Mouse (Mus musculus): ENCODE measurements around the gene Phldb2. TPM values are rescaled to one million over a fixed set of nuclear protein-coding genes. Genes with fewer than 3 reads are reported as not detected.
A peak's percentile ranks its signal among the peaks of the same experiment; 100 is the strongest.

Phldb2 gene
- total RNA-seq, 2 experiments from 2014 or later: 17.3 to 19.3 TPM

- intact Hi-C loops (cut with DNase I; ENCODE audit: low total_unique reads): no loop called here
- DNase-seq: no peak
Observed at GRCm38 (mm10) chr16:45903595-45903994, 49.8 kb downstream of the Phldb2 start.

- no peak for DNase-seq
- intact Hi-C loops (cut with DNase I; ENCODE audit: low total_unique reads): no loop called here
Observed at GRCm38 (mm10) chr16:45898459-45898858, 54.9 kb downstream of the Phldb2 start.

- intact Hi-C loops (cut with DNase I; ENCODE audit: low total_unique reads): no loop called here
- no peak for DNase-seq
Observed at GRCm38 (mm10) chr16:45896587-45896986, 56.8 kb downstream of the Phldb2 start.

- intact Hi-C loops (cut with DNase I; ENCODE audit: low total_unique reads): no loop called here
- no peak for DNase-seq
Observed at GRCm38 (mm10) chr16:45894998-45895397, 58.4 kb downstream of the Phldb2 start.

DNA sequence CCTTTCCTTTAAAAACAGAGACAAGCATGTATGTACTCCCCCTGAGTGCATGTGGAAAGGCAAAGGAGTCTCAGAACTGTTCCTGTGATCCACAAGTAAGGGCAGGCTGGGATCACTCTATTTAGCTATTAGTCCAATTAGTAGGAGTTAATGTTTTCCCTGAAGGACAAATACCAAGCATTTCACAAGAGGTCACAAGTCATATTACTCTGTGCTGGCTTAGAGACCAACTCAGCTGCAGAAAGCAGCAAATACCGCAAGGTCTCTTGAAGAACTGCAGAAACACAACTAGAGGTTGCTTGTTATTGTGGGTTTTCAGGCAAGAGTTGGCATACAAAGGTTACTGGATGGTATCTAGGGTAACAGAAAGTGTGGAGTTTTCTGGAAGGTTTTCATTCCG, 59.6 kb downstream of the Phldb2 start:
- intact Hi-C loops (cut with DNase I; ENCODE audit: low total_unique reads): no loop called here
- no peak for DNase-seq

- no peak for DNase-seq
Observed at GRCm38 (mm10) chr16:45892928-45893327, 60.5 kb downstream of the Phldb2 start.

GRCm38 (mm10) chr16:45890471-45891200, 62.8 kb downstream of the Phldb2 start:
- DNase-seq: no peak
- intact Hi-C loops (cut with DNase I; ENCODE audit: low total_unique reads): no loop called here

More at GRCm38 (mm10) chr16:45892928-45893327, 60.5 kb downstream of the Phldb2 start:
- intact Hi-C loops (cut with DNase I; ENCODE audit: low total_unique reads): no loop called here

GRCm38 (mm10) chr16:45889636-45890035, 63.8 kb downstream of the Phldb2 start:
- intact Hi-C loops (cut with DNase I; ENCODE audit: low total_unique reads): no loop called here
- no peak for DNase-seq

GRCm38 (mm10) chr16:45886599-45886998, 66.8 kb downstream of the Phldb2 start:
- DNase-seq: no peak
- intact Hi-C loops (cut with DNase I; ENCODE audit: low total_unique reads): no loop called here

GRCm38 (mm10) chr16:45884194-45884593, 69.2 kb downstream of the Phldb2 start:
- intact Hi-C loops (cut with DNase I; ENCODE audit: low total_unique reads): no loop called here
- DNase-seq: no peak

- no peak for DNase-seq
- intact Hi-C loops (cut with DNase I; ENCODE audit: low total_unique reads): no loop called here
Observed at GRCm38 (mm10) chr16:45881177-45881832, 72.1 kb downstream of the Phldb2 start.

DNA sequence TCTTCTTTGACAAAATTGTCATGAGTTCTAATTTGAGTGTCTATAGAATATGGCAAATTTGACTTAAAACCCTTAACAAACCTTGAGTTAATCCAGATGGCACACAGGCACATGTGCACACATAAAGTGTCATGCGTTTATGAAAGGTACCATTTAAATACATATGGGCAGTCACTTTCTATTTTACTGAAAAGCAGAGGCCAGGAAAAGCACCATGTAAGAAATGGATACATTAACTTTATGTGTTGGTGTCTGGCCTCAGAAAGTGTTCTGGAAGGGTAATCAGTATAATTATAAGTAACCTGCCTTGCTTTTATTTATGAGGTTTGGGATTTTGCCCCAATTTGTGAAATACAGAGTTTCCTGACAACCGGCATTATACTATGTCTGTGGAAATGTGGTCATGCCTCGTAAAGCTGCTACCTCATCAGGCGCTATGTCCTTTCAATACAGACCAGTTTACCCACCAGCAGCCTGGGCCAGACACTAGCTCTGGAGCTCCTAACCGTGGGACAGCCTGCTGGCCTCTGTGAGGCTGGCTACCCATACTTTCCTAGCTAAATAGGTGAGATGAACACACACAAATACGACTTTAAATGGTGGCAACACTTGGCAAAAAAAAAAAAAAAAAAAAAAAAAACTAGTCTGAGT, 73.2 kb downstream of the Phldb2 start:
- intact Hi-C loops (cut with DNase I; ENCODE audit: low total_unique reads): no loop called here
- DNase-seq: no peak

GRCm38 (mm10) chr16:45877739-45878138, 75.7 kb downstream of the Phldb2 start:
- no peak for DNase-seq
- intact Hi-C loops (cut with DNase I; ENCODE audit: low total_unique reads): no loop called here

DNA sequence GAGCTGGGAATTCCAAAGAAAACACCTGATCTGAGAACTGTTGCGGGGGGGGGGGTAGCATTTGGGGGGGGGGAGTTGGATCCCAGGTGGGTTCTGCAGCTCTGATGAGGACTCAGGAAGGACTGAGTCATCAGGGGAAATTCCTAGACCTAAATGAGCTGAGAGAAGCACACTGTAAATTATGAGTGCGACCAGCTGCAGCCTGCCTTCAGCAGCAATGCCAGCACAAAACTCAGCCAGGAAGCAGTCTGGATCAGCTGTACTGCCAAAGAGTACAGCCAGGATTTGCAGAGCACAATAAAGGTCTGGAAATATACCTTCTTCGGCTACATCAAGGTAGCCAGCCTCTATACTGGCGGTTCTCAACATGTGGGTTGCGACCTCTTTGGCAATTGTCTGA, 76.2 kb downstream of the Phldb2 start:
- DNase-seq: peak; percentile 56
- intact Hi-C loops (cut with DNase I; ENCODE audit: low total_unique reads): no loop called here

DNA sequence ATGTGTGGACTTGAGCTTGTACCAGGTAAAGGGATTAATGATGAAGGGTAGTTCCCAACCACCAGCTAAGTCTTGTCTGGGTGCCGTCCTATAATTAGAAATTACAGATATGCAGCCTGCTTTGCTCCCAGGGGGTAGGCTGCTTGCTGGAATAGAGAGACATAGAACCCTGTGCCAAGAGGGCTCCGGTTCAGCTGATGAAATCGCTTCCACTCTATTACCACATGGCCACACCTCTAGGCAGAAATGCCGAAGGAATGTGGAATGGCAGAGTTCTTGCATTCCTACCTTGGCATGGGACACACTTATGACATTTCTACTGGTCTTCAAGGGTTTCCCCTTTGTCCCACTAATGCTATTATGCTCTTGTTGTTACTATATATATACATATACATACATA, 80.0 kb downstream of the Phldb2 start:
- peak; percentile 55 for DNase-seq
- intact Hi-C loops (cut with DNase I; ENCODE audit: low total_unique reads): no loop called here

DNA sequence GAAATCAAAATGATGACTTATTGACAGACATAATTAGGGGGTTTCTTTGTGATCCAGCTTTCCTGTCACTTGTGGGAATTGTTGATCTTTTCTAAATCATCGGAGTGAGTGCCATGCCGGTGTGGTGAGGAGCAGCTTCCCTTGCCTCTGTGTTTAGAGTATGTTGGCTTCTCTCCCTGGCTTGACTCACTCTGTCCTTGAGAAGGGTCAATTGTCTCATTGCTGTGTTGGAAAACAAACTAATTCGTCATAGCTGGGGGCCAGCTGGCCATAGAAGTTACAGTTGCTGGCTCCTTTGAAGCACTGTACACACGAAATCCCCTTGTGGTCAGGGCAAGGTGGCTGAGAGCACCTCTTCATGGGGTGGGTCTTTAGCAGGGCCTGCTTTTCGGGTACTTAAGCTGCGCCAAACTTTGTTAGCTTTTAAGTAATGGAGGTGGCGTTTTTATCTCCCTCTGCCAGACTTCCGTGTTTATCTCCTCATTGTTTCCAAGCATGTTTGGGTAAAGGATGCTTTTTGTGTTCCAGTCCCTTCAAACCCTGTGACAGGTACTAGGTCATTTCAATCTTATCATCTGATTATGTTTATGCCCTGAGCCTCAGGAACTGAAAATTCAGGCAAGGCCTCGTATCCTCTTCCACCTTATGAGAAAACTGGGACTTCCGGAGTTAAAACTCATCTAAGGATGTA, 82.0 kb downstream of the Phldb2 start:
- intact Hi-C loops (cut with DNase I; ENCODE audit: low total_unique reads): no loop called here
- peak; percentile 29 for DNase-seq

GRCm38 (mm10) chr16:45870651-45871050, 82.7 kb downstream of the Phldb2 start:
- no peak for DNase-seq

DNA sequence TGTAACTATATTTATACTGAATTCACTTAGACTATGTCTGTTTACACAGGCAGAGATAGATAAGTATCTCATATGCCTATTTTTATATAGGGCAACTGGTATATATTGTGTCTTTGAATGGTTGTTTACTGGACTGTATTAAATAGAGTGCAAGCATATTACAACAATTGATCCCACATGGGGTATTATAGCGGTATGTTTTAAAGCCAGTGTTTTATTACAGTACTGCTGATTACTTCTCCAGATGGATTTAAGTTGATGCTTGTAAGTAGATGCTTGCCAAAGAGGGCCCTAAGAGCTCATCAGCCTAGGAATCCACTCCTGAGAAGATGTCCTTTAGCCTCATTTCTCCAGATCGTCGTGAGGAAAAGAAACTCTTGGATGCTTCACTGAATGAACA, 84.4 kb downstream of the Phldb2 start:
- no peak for DNase-seq
- intact Hi-C loops (cut with DNase I; ENCODE audit: low total_unique reads): no loop called here

More at GRCm38 (mm10) chr16:45870651-45871050, 82.7 kb downstream of the Phldb2 start:
- intact Hi-C loops (cut with DNase I; ENCODE audit: low total_unique reads): no loop called here

- no peak for DNase-seq
- intact Hi-C loops (cut with DNase I; ENCODE audit: low total_unique reads): no loop called here
Observed at GRCm38 (mm10) chr16:45857277-45857863, 96.0 kb downstream of the Phldb2 start.

DNA sequence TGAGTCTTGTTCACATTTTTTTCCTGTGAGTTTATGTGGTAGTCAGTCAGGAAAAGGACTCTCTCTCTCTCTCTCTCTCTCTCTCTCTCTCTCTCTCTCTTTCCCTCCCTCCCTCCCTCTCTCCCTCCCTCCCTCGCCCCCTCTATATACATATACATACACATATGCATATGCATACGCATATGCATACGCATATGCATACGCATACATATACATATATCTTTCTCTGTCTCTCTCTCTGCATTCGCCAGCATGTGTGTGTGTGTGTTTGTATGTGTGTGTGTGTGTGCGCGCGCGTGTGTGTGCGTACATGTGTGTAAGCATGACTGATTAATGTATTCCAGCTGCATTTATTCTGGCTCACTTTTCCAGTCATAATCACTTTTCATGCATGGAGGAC, 98.9 kb downstream of the Phldb2 start:
- DNase-seq: no peak
- intact Hi-C loops (cut with DNase I; ENCODE audit: low total_unique reads): no loop called here

Data from gastrocnemius, postnatal 14 days (tissue).